Mouse (Mus musculus): ENCODE data around the gene Acp7.

- no peak for TF ChIP-seq CTCF (IDR thresholded peaks at IDR 0.05; ENCODE audit: low read depth)
- TF ChIP-seq EP300 (IDR thresholded peaks at IDR 0.05; ENCODE audit: low read depth): no peak
Observed at GRCm38 (mm10) chr7:28561967-28562366, 69.2 kb downstream of the Acp7 start.
